Comparison of ENCODE assay signal across 23 mouse cellular contexts in the genomic region with DNA sequence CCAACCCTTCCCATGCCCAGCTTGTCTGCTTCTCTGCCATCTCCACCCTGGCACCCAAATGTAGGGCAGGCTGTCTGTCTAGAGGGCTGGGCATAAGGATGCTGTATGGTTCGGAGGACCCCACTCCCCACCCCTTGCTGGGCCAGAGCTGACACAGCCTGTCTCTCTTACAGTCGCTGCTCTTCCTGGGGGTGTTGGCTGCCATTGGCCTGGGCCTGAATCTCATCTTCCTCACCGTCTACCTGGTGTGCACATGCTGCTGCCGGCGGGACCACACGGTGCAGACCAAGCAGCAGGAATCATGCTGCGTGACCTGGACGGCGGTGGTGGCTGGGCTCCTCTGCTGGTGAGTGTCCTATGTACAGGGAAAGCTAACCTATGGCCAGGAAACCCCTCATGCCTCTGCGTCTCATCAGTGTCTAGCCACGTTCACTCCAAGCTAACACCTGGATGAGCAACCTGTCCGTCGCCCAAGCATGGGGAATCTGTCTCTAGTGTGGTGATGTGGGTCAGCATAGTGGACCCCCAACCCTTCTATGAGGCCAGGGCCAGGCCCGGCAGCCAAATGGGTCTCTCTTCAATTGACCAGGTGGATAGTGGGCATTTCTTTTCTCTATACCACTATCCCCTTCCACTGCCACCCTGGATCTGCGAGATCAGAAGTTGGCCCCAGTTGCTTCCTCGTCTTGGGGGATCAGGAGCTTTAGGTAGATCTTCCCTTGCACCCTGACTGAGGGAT. TPM values are rescaled to one million over a fixed set of nuclear protein-coding genes. Genes with fewer than 3 reads are reported as not detected.
DNase-seq lines count a peak whose midpoint lies in the region; ATAC-seq lines count a peak whose summit lies in the region.
"Had no signal": no experiment of that assay in that cellular context is flagged by ENCODE, and none has a peak within 500 bp of the region (broad histone marks: within the 10 kb centered on the region; RNA-seq: fewer than 3 reads in every experiment).

No protein-coding gene starts in this region.

- H3K9me3 ChIP-seq in heart, embryonic 10.5 days: no peaks in the 10 kb centered on the region
- no peaks in the 10 kb centered on the region for H3K9me3 ChIP-seq in neural tube, embryonic 13.5 days
- no peaks in the 10 kb centered on the region for H3K9me3 ChIP-seq in limb, embryonic 10.5 days (replicated peaks)
- H3K9me3 ChIP-seq: hindbrain, embryonic 13.5 days; kidney, embryonic 15.5 days; midbrain, embryonic 15.5 days had no signal

- H3K4me1 ChIP-seq in heart, embryonic 10.5 days: peaks cover 29% of the 10 kb centered on the region
- peaks cover 18% of the 10 kb centered on the region for H3K4me1 ChIP-seq in neural tube, embryonic 13.5 days (replicated peaks)
- peaks cover 33% of the 10 kb centered on the region for H3K4me1 ChIP-seq in limb, embryonic 10.5 days
- H3K4me1 ChIP-seq: midbrain, embryonic 15.5 days had no signal

- ATAC-seq in neural tube, embryonic 13.5 days (ENCODE audit: low read depth): no peak
- ATAC-seq in megakaryocyte-erythroid progenitor cell, adult 5-6 weeks (replicated peaks; ENCODE audit: low FRiP score, low TSS enrichment, poor library complexity, severe bottlenecking): no peak
- ATAC-seq: intestine, postnatal 0 days; midbrain, embryonic 15.5 days had no signal

- H3K27me3 ChIP-seq in heart, embryonic 10.5 days (ENCODE audit: insufficient read depth, poor library complexity, severe bottlenecking): no peaks in the 10 kb centered on the region
- H3K27me3 ChIP-seq in neural tube, embryonic 13.5 days: no peaks in the 10 kb centered on the region
- no peaks in the 10 kb centered on the region for H3K27me3 ChIP-seq in limb, embryonic 10.5 days (ENCODE audit: low read depth, poor library complexity, severe bottlenecking)
- H3K27me3 ChIP-seq: hindbrain, embryonic 13.5 days; kidney, embryonic 15.5 days; midbrain, embryonic 15.5 days had no signal

- peaks cover 7% of the 10 kb centered on the region; the same call in 1 of the 2 replicates for H3K36me3 ChIP-seq in heart, embryonic 10.5 days
- H3K36me3 ChIP-seq in neural tube, embryonic 13.5 days: 0 out of 2 replicates have a peak, but pooled peaks cover 6% of the 10 kb centered on the region
- peaks cover 9% of the 10 kb centered on the region; the same call in 1 of the 2 replicates for H3K36me3 ChIP-seq in limb, embryonic 10.5 days
- H3K36me3 ChIP-seq: midbrain, embryonic 15.5 days had no signal

- 89% methylated on average over 16 of the region's 16 CpGs for WGBS in heart, embryonic 10.5 days
- WGBS in neural tube, embryonic 13.5 days: 93% methylated on average over 16 of the region's 16 CpGs
- WGBS in limb, embryonic 10.5 days: 88% methylated on average over 16 of the region's 16 CpGs

- no peak overlapping the region for H3K4me2 ChIP-seq in neural tube, embryonic 13.5 days
- H3K4me2 ChIP-seq: heart, embryonic 11.5 days; hindbrain, embryonic 13.5 days; kidney, embryonic 15.5 days; midbrain, embryonic 15.5 days had no signal

- H3K4me3 ChIP-seq in heart, embryonic 10.5 days: no peak overlapping the region
- H3K4me3 ChIP-seq in neural tube, embryonic 13.5 days: no peak overlapping the region
- H3K4me3 ChIP-seq in limb, embryonic 10.5 days: no peak overlapping the region
- H3K4me3 ChIP-seq: hindbrain, embryonic 13.5 days; kidney, embryonic 15.5 days; midbrain, embryonic 15.5 days; myocyte had no signal

- 0 out of 2 replicates have a peak overlapping the region, but pooled peaks have one; percentile 8 for H3K9ac ChIP-seq in neural tube, embryonic 13.5 days
- H3K9ac ChIP-seq: hindbrain, embryonic 13.5 days; kidney, embryonic 15.5 days; liver, embryonic 14.5 days; midbrain, embryonic 15.5 days had no signal

- peak; percentile 69 for DNase-seq in cerebellum, adult 11-12 months
- DNase-seq in cerebellum, adult 18-20 months: no peak
- DNase-seq in heart, embryonic 10.5 days (ENCODE audit: low spot score): no peak
- no peak for DNase-seq in heart, adult 8-10 months (ENCODE audit: low spot score)
- no peak for DNase-seq in neural tube, embryonic 10.5 days (ENCODE audit: extremely low spot score, low spot score)
- DNase-seq in limb, embryonic 10.5 days (ENCODE audit: low spot score): no peak
- DNase-seq: adrenal gland, postnatal 14 days; gastrocnemius, postnatal 25 days; heart, postnatal 10 days; right cerebral cortex, postnatal 14 days; spleen, adult 18-20 months; thymus, postnatal 4 days had no signal

- 0 out of 2 replicates have a peak overlapping the region, but pooled peaks have one; percentile 6 for H3K27ac ChIP-seq in heart, embryonic 10.5 days
- H3K27ac ChIP-seq in neural tube, embryonic 13.5 days (replicated peaks): no peak overlapping the region
- H3K27ac ChIP-seq in limb, embryonic 10.5 days: peak overlapping the region; percentile 47; the same call in 1 of the 2 replicates
- H3K27ac ChIP-seq: hindbrain, embryonic 13.5 days; kidney, embryonic 15.5 days; liver, embryonic 14.5 days; midbrain, embryonic 15.5 days had no signal

RNA-seq across cellular contexts. Expression of gene Ttyh2, which starts 11.2 kb away (rescaled TPM):
- 4.8 and 4.9 TPM in 2 replicates for polyA plus RNA-seq in heart, embryonic 10.5 days (2016; fragmentation: Nextera tagmentation; extraction: Ambion mirVana)
- 1 to 10 TPM; 3.0 to 4.6 (median 3.4) TPM for total RNA-seq in heart, adult 8-10 months (2022)
- 38.8 and 39.1 TPM in 2 replicates for polyA plus RNA-seq in neural tube, embryonic 13.5 days (2015; fragmentation: Nextera tagmentation; extraction: Ambion mirVana)
- 8.6 and 9.2 TPM in 2 replicates for polyA plus RNA-seq in limb, embryonic 10.5 days (2016; fragmentation: Nextera tagmentation; extraction: Ambion mirVana)
- 0.57 and 1.6 TPM in 2 replicates for total RNA-seq in megakaryocyte-erythroid progenitor cell, adult 5-6 weeks (2014; fragmentation: Nextera tagmentation)
- total RNA-seq in megakaryocyte-erythroid progenitor cell, adult 5-6 weeks (2017): 1.4 TPM in 2 replicates

RNA-seq across cellular contexts. Expression of gene Rpl38, which starts 18.1 kb away (rescaled TPM):
- polyA plus RNA-seq in heart, embryonic 10.5 days (2016; fragmentation: Nextera tagmentation; extraction: Ambion mirVana): 789 and 902 TPM in 2 replicates
- total RNA-seq in heart, adult 8-10 months (2022): 100 to 1,000 TPM; 505 to 715 (median 618) TPM
- 821 and 850 TPM in 2 replicates for polyA plus RNA-seq in neural tube, embryonic 13.5 days (2015; fragmentation: Nextera tagmentation; extraction: Ambion mirVana)
- 966 and 1,201 TPM in 2 replicates for polyA plus RNA-seq in limb, embryonic 10.5 days (2016; fragmentation: Nextera tagmentation; extraction: Ambion mirVana)
- total RNA-seq in megakaryocyte-erythroid progenitor cell, adult 5-6 weeks (2014; fragmentation: Nextera tagmentation): 2,953 and 3,549 TPM in 2 replicates
- total RNA-seq in megakaryocyte-erythroid progenitor cell, adult 5-6 weeks (2017): 4,476 and 4,894 TPM in 2 replicates

RNA-seq across cellular contexts. Expression of gene Dnaic2, which starts 40.8 kb away (rescaled TPM):
- polyA plus RNA-seq in heart, embryonic 10.5 days (2016; fragmentation: Nextera tagmentation; extraction: Ambion mirVana): 0.19 and 0.53 TPM in 2 replicates
- under 1 TPM in 1 of 4 experiments, not detected in 3; 0.47 TPM for total RNA-seq in heart, adult 8-10 months (2022)
- 2.9 TPM in 2 replicates for polyA plus RNA-seq in neural tube, embryonic 13.5 days (2015; fragmentation: Nextera tagmentation; extraction: Ambion mirVana)
- 0.13 and 0.39 TPM in 2 replicates for polyA plus RNA-seq in limb, embryonic 10.5 days (2016; fragmentation: Nextera tagmentation; extraction: Ambion mirVana)
- total RNA-seq in megakaryocyte-erythroid progenitor cell, adult 5-6 weeks (2014; fragmentation: Nextera tagmentation): not detected in 2 replicates
- total RNA-seq in megakaryocyte-erythroid progenitor cell, adult 5-6 weeks (2017): not detected in 2 replicates
- total RNA-seq: MEL had no signal
- polyA plus RNA-seq: macrophage had no signal
